Mouse (Mus musculus) gastrocnemius, postnatal 10 days (tissue): ENCODE results near the gene 1110065P20Rik. TPM values are rescaled to one million over a fixed set of nuclear protein-coding genes. Genes with fewer than 3 reads are reported as not detected.
A peak's percentile ranks its signal among the peaks of the same experiment; 100 is the strongest.

Experiments
- DNase-seq: peaks from one replicate; pipeline ENCODE4 v3.0.0; 2021; ENCODE audit warnings: mixed read lengths
- total RNA-seq, 2 experiments: library from RNA; stranded (reverse); gene quantifications; 2 replicates each; pipeline ENCODE4 v1.2.3; 2021

The 1110065P20Rik gene
- total RNA-seq, 2 experiments from 2014 or later, result 28.7 to 29.3 TPM

- DNase-seq, result peak; percentile 30
These were observed 7.5 kb downstream of the 1110065P20Rik start for GRCm38 (mm10) chr4:124843493-124843892.

GRCm38 (mm10) chr4:124840998-124841397 is 10.0 kb downstream of the 1110065P20Rik start:
- DNase-seq, result no peak

- no peak for DNase-seq
These were observed 12.8 kb downstream of the 1110065P20Rik start for GRCm38 (mm10) chr4:124838035-124838700.

- no peak for DNase-seq
These were observed 18.2 kb downstream of the 1110065P20Rik start for GRCm38 (mm10) chr4:124832796-124833195.

GRCm38 (mm10) chr4:124829671-124830070 is 21.3 kb downstream of the 1110065P20Rik start:
- no peak for DNase-seq

GRCm38 (mm10) chr4:124825371-124825965 is 25.5 kb downstream of the 1110065P20Rik start:
- DNase-seq, result no peak

GRCm38 (mm10) chr4:124824967-124825366 is 26.0 kb downstream of the 1110065P20Rik start:
- no peak for DNase-seq

GRCm38 (mm10) chr4:124818832-124819231 is 32.2 kb downstream of the 1110065P20Rik start:
- no peak for DNase-seq

- DNase-seq, result no peak
These were observed 33.2 kb downstream of the 1110065P20Rik start for GRCm38 (mm10) chr4:124817803-124818202.

GRCm38 (mm10) chr4:124815901-124816300 is 35.1 kb downstream of the 1110065P20Rik start:
- peak; percentile 13 for DNase-seq

- no peak for DNase-seq
These were observed 39.5 kb downstream of the 1110065P20Rik start for GRCm38 (mm10) chr4:124811347-124811975.

GRCm38 (mm10) chr4:124810056-124810455 is 40.9 kb downstream of the 1110065P20Rik start:
- DNase-seq, result no peak

GRCm38 (mm10) chr4:124809136-124809883 is 41.7 kb downstream of the 1110065P20Rik start:
- DNase-seq, result no peak

- no peak for DNase-seq
These were observed 42.5 kb downstream of the 1110065P20Rik start for GRCm38 (mm10) chr4:124808511-124808910.

GRCm38 (mm10) chr4:124803406-124803805 is 47.6 kb downstream of the 1110065P20Rik start:
- no peak for DNase-seq

- peak; percentile 96 for DNase-seq
These were observed 48.4 kb downstream of the 1110065P20Rik start for GRCm38 (mm10) chr4:124802309-124803260.

- DNase-seq, result peak; percentile 92
These were observed 49.3 kb downstream of the 1110065P20Rik start, which contains the start of gene Mtf1 for GRCm38 (mm10) chr4:124801552-124802308. Gene Mtf1, plus strand, starts transcription at chr4:124802104.
